Mouse (Mus musculus): ENCODE measurements around the gene Erfe.

Gene Erfe

GRCm38 (mm10) chr1:91366215-91367108 is at the start of gene Erfe:
Erfe (plus strand) TSS chr1:91366430.
- in situ Hi-C loops (cut with MboI, MseI) = no loop called here

DNA sequence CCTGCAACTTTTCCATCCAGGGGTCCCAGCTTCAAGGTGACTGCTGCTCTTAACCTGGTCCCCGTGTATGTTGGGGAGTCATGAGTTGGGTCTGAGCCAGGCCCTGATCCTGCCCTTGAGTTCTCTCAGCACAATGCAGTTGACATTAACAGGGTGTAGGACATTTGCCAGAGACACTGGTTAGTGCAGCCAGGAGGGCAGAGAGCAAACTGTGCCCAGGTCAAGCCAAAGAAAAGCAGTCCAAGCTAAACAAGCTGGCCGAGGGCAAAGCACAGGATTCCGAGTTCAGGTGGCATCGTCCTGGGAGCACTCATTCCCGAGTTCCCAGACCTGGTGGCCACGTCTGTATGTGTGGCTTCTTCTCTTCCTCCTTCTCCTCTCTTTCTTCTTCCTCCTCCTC is 48.6 kb upstream of the Erfe start:
- in situ Hi-C loops (cut with MboI, MseI) = no loop called here

DNA sequence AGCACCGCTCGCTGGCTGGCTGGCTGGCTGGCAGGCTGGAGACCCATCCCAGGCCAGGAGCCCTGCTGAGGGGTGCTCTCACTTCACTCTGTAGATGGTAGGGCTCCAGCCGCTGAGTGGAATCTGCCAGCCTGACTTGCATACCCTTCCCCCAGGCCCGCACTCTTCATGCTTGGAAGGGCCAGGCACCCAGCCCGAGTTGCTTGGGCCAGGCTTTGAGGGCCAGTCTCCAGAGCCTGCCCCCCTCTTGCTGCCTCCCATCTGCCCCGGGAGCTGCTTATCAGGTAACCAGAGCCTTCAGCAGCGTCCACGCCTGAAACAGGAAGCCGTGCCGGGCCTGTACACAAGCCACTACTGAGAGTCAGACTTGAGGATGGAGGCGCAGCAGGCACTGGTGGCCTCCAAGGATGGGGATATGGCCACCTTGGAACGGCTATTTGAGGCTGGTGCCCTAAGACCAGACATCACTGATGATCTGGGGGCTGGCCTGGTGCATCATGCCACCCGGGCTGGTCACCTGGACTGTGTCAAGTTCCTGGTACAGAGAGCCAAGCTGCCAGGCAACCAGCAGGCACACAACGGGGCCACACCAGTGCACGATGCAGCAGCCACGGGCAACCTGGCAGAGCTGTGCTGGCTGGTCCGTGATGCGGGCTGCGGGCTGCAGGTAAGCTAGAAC is 44.3 kb upstream of the Erfe start, which contains the start of gene Espnl:
TSS of gene Espnl (plus strand) at position 316 of the 679 bp plus-strand sequence.
- in situ Hi-C loops (cut with MboI, MseI) = no loop called here

DNA sequence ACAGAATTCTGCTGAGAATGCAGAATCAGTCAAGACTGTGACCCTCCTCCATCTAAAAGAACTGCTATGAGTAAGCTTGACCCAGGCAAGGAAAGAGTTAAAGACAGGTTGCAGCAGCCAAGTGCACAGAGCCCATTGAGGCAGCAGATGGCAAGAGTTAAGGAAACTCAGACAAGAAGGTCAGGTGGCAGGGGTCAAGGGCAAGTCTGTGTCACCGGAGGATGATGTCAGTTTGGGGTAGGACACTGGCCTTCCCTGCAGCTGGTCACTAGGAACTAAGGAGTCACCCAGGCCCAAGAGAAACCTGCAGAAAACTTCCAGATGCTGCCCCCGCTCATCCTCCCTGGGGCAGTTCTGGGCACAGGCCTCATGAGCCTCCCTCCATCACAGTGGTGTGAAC is 41.6 kb upstream of the Erfe start:
- in situ Hi-C loops (cut with MboI, MseI) = no loop called here

- in situ Hi-C loops (cut with MboI, MseI) = no loop called here
These were observed 40.7 kb upstream of the Erfe start for GRCm38 (mm10) chr1:91325488-91326042.

DNA sequence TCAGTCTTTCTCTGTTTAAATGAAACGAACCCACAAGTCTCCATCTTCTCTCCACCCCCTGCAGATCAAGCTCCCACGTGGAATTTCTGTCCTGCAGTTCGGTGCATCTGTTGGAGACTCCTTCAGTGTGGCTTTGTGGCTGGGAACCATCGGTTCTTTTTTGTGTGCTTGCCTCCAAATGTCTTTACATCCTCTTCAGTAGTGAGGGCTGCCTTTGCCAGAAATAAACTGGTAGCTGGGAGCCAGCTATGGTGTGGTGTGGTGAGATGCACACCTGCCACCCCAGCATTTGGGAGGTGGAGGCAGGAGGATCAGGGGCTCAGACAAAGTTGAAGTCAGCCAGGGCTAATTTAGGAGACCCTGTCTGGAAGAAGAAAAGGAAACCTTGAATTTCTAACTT is 34.1 kb upstream of the Erfe start:
- in situ Hi-C loops (cut with MboI, MseI) = loop anchor here in 1 of 2 experiments (10.0 kb wide), 1 partner anchor 1947 kb away; no protein-coding TSS in a partner anchor

GRCm38 (mm10) chr1:91333582-91333981 is 32.6 kb upstream of the Erfe start:
- in situ Hi-C loops (cut with MboI, MseI) = loop anchor here in 1 of 2 experiments (10.0 kb wide), 1 partner anchor 1949 kb away; no protein-coding TSS in a partner anchor

DNA sequence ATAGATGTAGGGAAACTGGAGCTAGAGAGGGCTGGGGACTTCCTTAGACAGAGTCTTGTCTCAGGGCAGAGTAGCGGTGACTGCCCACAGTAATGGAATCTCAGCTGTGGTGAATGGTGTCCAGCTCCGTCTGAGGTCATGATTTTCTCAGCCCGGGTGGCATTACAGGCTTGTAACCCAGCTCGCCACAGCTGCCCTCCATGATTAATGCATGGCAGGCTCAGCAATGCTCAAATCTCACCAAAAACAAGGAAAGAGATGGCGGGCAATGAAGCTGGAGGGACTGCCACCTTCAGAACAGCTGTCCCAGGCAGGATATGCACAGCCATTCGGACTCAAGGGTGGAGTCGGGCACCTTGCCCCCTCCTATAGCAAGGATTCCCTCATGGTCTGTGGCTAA is 28.9 kb upstream of the Erfe start:
- in situ Hi-C loops (cut with MboI, MseI) = loop anchor here in 1 of 2 experiments (10.0 kb wide), 1 partner anchor 1953 kb away; no protein-coding TSS in a partner anchor

GRCm38 (mm10) chr1:91344001-91344400 is 22.2 kb upstream of the Erfe start:
- in situ Hi-C loops (cut with MboI, MseI) = loop anchor here in 1 of 2 experiments (10.0 kb wide), 1 partner anchor 369 kb away; no protein-coding TSS in a partner anchor

DNA sequence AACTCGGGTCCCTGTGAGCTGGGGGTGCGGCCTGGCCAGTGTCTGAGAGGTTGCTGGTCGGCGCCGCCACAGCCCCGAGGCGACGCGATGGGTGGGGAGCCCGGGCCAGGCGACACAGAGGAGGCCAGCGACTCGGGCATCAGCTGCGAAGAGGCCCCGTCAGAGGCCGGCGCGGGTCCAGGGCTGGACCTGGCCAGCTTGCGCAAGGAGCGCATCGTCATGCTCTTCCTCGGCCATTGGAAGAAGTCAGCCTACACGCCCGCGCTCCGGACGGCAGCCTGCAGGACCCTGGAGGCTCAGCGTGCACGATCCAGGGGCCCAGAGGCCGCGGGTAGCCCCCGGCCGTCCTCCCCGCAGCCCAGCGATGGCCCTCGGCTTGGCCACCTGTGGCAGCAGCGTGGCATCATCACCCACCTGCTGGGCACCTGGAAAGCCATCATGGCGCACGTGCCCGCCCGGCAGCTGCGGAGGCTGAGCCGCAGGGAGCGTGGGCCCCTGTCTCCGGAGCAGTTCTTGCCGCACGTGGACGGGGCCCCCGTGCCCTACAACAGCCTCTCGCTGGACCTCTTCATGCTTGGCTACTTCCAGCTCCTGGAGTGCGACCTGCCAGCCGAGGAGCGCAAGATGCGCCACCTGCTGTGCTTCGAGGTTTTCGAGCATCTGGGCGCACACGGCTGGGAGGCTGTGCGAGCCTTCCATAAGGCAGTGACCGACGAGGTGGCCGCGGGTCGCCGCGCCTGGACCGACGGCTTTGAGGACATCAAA is 21.1 kb upstream of the Erfe start:
- in situ Hi-C loops (cut with MboI, MseI) = loop anchor here (5.0 to 10.0 kb wide), 2 partner anchors 370 to 378 kb away; partner anchors contain the start of gene Rab17 (in 1 of the 2)

DNA sequence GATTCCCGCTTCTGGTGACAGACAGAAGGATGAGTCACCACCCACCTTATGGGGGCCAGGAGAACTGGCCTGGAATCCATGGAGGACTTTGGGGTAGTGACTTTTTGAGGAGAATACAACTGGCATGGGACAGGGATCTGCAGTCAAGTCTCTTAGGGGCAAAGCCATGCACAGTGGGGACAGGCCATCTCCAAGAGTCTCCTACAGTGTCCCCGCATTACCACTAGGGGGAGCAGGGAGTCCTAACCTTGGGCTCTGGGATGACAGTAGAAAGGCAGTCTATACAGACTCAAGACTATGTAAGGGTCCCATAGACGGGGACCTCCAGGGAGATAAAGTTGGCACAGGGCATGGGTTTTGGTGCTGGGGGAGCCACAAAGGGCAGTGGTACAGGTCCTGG is 19.3 kb upstream of the Erfe start:
- in situ Hi-C loops (cut with MboI, MseI) = loop anchor here (5.0 to 10.0 kb wide), 2 partner anchors 372 to 380 kb away; partner anchors contain the start of gene Rab17 (in 1 of the 2)

- in situ Hi-C loops (cut with MboI, MseI) = no loop called here
These were observed 15.4 kb upstream of the Erfe start, which contains the start of gene Klhl30 for GRCm38 (mm10) chr1:91350841-91351240. Klhl30 (plus strand) TSS chr1:91351016.

GRCm38 (mm10) chr1:91351249-91351648 is 15.0 kb upstream of the Erfe start:
- in situ Hi-C loops (cut with MboI, MseI) = no loop called here

DNA sequence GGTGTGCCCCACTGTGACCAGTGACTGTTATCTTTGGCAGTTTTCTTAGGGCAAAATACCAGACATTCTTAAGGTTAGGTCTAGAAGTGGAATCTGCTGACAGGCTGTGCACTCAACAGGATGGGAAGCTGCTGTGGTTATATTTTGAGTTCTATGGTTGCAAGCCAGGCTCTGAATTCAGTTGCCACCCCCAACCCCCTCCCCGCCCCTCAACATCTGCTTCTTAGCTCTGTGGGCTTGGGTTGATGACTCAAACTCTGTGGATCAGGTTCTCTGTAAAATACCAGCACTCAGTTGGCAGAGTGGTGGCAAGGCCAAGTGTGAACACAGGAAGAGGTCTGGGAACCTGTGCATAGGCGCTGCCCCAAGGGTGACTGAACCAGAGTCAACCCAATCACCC is 14.0 kb upstream of the Erfe start:
- in situ Hi-C loops (cut with MboI, MseI) = no loop called here

DNA sequence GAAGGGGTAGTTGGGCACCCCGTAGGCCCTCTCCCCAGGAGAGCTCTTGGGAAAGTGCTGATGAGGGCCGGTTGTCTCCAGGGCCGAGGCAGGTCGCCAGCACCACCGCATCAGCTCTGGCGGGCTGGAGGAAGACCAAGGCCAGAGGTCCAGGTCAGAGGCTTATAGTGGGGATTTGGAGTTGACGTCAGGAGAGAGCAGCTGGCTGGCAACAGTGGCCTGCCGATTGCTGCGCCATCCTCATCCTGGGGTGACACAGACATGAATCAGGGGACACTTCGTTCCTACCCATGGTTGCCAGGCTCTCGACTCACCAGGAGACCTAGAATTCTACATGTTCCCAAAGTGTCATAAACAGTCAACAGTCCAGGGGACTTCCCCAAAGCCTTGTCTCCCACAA is 10.1 kb upstream of the Erfe start:
- in situ Hi-C loops (cut with MboI, MseI) = no loop called here

DNA sequence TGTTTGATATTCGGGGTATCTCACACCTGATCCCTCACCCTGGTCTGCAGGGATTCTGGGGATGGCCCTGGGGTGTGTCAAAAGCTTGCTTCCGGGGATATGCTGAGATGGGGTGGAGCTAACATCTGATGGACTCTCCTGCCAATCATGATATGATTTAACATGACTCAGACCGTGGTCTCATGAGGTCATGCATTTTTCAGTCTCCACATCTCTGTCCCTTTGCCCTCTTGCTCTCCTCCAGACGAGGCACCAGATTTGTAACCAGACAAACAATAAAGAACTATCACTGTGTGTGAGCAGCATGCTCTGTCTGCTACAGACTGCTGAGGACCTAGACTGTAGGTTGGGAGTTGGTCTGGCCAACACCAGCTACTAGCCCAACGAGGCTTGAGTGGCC is 4.1 kb upstream of the Erfe start:
- in situ Hi-C loops (cut with MboI, MseI) = no loop called here

GRCm38 (mm10) chr1:91364822-91365644 is 1.2 kb upstream of the Erfe start:
- in situ Hi-C loops (cut with MboI, MseI) = no loop called here

- in situ Hi-C loops (cut with MboI, MseI) = no loop called here
These were observed 415 bp upstream of the Erfe start for GRCm38 (mm10) chr1:91365816-91366214.

DNA sequence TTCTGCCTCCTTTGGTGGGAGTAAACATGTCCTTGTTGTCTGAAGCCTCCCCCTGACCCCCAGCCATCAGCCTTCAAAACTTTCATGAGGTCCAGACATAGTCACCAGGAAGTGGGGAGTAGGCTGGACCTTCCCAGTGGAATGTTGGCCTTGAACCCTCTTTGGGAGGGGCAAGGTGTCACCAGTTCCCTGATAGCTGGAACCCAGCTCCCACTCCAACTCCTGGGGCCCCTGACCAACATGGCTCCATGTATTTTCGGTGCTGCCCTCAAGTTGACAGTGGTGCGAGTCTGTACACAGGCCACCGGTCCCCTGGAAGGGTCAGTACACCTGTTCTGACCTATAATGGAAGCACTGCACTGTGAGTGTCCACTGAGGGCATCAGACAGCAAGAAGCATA is 1.1 kb downstream of the Erfe start:
- in situ Hi-C loops (cut with MboI, MseI) = no loop called here

DNA sequence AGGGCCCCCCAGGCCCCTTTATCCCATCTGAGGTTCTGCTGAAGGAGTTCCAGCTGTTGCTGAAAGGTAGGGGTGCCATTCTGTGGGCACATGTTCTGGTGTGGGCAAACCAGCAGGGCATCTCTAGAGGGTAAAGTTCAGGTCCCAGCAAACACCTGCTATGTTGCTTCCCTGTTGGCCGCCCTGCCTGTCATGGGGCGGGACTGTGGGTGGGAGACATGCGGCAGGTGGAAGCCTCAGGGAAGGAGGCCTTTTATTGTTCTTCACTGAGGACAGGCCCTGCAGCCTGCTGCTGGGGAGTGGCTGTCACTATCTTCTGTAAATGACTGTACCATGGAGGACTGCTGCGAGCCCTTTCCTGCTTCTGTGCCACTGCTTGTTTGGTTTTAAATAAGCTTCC is 3.2 kb downstream of the Erfe start:
- in situ Hi-C loops (cut with MboI, MseI) = no loop called here
